Mouse (Mus musculus): ENCODE measurements around the gene Cfap54.

Cfap54 gene

GRCm38 (mm10) chr10:92791531-92791900 lies 289.9 kb downstream of the Cfap54 start:
- in situ Hi-C loops (cut with MboI, MseI) = no loop called here

- in situ Hi-C loops (cut with MboI, MseI) = no loop called here
Observed at GRCm38 (mm10) chr10:92790893-92791530, 290.4 kb downstream of the Cfap54 start.

- in situ Hi-C loops (cut with MboI, MseI) = no loop called here
Observed at GRCm38 (mm10) chr10:92790247-92790646, 291.2 kb downstream of the Cfap54 start.

- in situ Hi-C loops (cut with MboI, MseI) = no loop called here
Observed at GRCm38 (mm10) chr10:92788410-92789096, 292.9 kb downstream of the Cfap54 start.

- in situ Hi-C loops (cut with MboI, MseI) = no loop called here
Observed at GRCm38 (mm10) chr10:92782691-92783090, 298.7 kb downstream of the Cfap54 start.

GRCm38 (mm10) chr10:92754359-92754758 lies 327.1 kb downstream of the Cfap54 start:
- in situ Hi-C loops (cut with MboI, MseI) = no loop called here

- in situ Hi-C loops (cut with MboI, MseI) = loop anchor here (10.0 kb wide), 1 partner anchor 294 kb away; no protein-coding TSS in a partner anchor
Observed at GRCm38 (mm10) chr10:92730339-92730738, 351.1 kb downstream of the Cfap54 start.

- in situ Hi-C loops (cut with MboI, MseI) = no loop called here
Observed at GRCm38 (mm10) chr10:92728723-92729122, 352.7 kb downstream of the Cfap54 start.

All from regulatory T cell (primary cell).